Mouse (Mus musculus): ENCODE data around the gene Myd88.

- TF ChIP-seq POLR2A (IDR thresholded peaks at IDR 0.05; ENCODE audit: borderline replicate concordance, insufficient read depth, low read length) (no peak), CTCF (IDR thresholded peaks at IDR 0.05; ENCODE audit: borderline replicate concordance, insufficient read depth, low read depth, low read length) (no peak)
Measured at GRCm38 (mm10) chr9:119365284-119365683, 24.1 kb upstream of the Myd88 start, which contains the start of gene Slc22a14.
